Mouse (Mus musculus) neural tube, embryonic 10.5 days (tissue): Measurements from ENCODE around the gene Gm21454.
"Not testable (repeated sequence)": the region's sequence is repeated elsewhere in the genome, so short reads cannot be mapped to it uniquely, and the experiment has no call there.

Source experiments
- DNase-seq: peaks from one replicate; pipeline ENCODE4 v3.0.0-alpha.2; 2017; ENCODE audit warnings: low spot score; ENCODE audit errors: extremely low spot score

Gene Gm21454

GRCm38 (mm10) chrY:13252091-13252490 is at the start of gene Gm21454, which contains the start of gene Gm21440:
Gene Gm21454, plus strand, starts transcription at chrY:13252442.
Gene Gm21440, plus strand, starts transcription at chrY:13252391.
- not testable (repeated sequence) for DNase-seq

DNA sequence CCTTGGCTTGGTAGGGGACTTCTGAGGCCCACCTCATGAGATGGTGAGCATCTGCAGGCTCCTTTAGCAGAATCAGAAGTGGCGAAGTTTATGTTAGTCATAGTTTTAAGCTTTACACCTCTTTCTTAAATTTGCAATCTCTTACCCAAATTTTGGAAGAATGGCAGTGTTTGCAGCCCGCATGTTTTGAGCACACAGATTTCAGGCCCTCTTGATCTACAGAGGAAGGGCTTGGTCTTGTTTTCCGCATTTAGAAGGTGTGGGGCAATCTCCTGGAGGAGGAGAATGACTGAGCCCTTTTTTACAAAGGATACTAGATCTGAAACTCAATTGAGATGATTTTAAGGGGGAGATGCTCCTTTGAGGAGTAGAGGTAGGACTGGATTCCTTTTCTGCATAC is 28.4 kb upstream of the Gm21454 start, which contains the start of gene Gm21828:
Gene Gm21828 (minus strand): TSS at position 101 of the 400 bp plus-strand sequence.
- not testable (repeated sequence) for DNase-seq

DNA sequence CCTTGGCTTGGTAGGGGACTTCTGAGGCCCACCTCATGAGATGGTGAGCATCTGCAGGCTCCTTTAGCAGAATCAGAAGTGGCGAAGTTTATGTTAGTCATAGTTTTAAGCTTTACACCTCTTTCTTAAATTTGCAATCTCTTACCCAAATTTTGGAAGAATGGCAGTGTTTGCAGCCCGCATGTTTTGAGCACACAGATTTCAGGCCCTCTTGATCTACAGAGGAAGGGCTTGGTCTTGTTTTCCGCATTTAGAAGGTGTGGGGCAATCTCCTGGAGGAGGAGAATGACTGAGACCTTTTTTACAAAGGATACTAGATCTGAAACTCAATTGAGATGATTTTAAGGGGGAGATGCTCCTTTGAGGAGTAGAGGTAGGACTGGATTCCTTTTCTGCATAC is 96.7 kb downstream of the Gm21454 start, which contains the start of gene Gm21725:
Gene Gm21725 (minus strand): TSS at position 101 of the 400 bp plus-strand sequence.
- DNase-seq = not testable (repeated sequence)
